Mouse (Mus musculus): Measurements from ENCODE around the gene Armc6. TPM values are rescaled to one million over a fixed set of nuclear protein-coding genes. Genes with fewer than 3 reads are reported as not detected.

The Armc6 gene
- polyA plus RNA-seq, 1 experiment: 48.5 TPM

- H3K79me2 ChIP-seq (ENCODE audit: control insufficient read depth, insufficient read depth): peaks cover 3% of the 10 kb centered on the region
- TF ChIP-seq MYOD1 (IDR thresholded peaks at IDR 0.05; ENCODE audit: control insufficient read depth, insufficient read length, low read depth) (no peak), USF1 (IDR thresholded peaks at IDR 0.05; ENCODE audit: low read depth) (no peak), CEBPB (IDR thresholded peaks at IDR 0.05; ENCODE audit: low read depth) (no peak), CTCF (IDR thresholded peaks at IDR 0.05; ENCODE audit: control insufficient read depth, insufficient read depth, insufficient read length) (no peak)
- no peak overlapping the region for H3K4me3 ChIP-seq (ENCODE audit: insufficient read depth, poor library complexity, severe bottlenecking)
- H3K27me3 ChIP-seq (ENCODE audit: control insufficient read depth, insufficient read depth, insufficient read length): no peaks in the 10 kb centered on the region
- no peak overlapping the region for H3ac ChIP-seq (ENCODE audit: control insufficient read depth, insufficient read length, low read depth)
- no peaks in the 10 kb centered on the region for H3K36me3 ChIP-seq (ENCODE audit: control insufficient read depth, insufficient read depth)
- H3K79me3 ChIP-seq (ENCODE audit: low read depth): no peaks in the 10 kb centered on the region
Measured at GRCm38 (mm10) chr8:70278175-70278574, 43.9 kb upstream of the Armc6 start.

GRCm38 (mm10) chr8:70276476-70276875 lies 42.2 kb upstream of the Armc6 start:
- Histone ChIP-seq H3K4me3 (ENCODE audit: insufficient read depth, poor library complexity, severe bottlenecking) (no peak overlapping the region), H3ac (ENCODE audit: control insufficient read depth, insufficient read length, low read depth) (no peak overlapping the region), H3K79me2 (ENCODE audit: control insufficient read depth, insufficient read depth) (no peaks in the 10 kb centered on the region), H3K79me3 (ENCODE audit: low read depth) (no peaks in the 10 kb centered on the region), H3K27me3 (ENCODE audit: control insufficient read depth, insufficient read depth, insufficient read length) (no peaks in the 10 kb centered on the region), H3K36me3 (ENCODE audit: control insufficient read depth, insufficient read depth) (no peaks in the 10 kb centered on the region)
- TF ChIP-seq CTCF (IDR thresholded peaks at IDR 0.05; ENCODE audit: control insufficient read depth, insufficient read depth, insufficient read length): no peak
- TF ChIP-seq USF1 (IDR thresholded peaks at IDR 0.05; ENCODE audit: low read depth): no peak
- no peak for TF ChIP-seq FOSL1 (IDR thresholded peaks at IDR 0.05; ENCODE audit: insufficient read depth, low read length, poor library complexity, severe bottlenecking)
- TF ChIP-seq CEBPB (IDR thresholded peaks at IDR 0.05; ENCODE audit: low read depth): no peak
- TF ChIP-seq MYOD1 (IDR thresholded peaks at IDR 0.05; ENCODE audit: control insufficient read depth, insufficient read length, low read depth): no peak
- TF ChIP-seq MYOG (IDR thresholded peaks at IDR 0.05; ENCODE audit: control insufficient read depth, extremely low read depth, insufficient read length): no peak
- TF ChIP-seq MAX (IDR thresholded peaks at IDR 0.05): no peak

GRCm38 (mm10) chr8:70274350-70274749 lies 40.1 kb upstream of the Armc6 start:
- TF ChIP-seq FOSL1 (IDR thresholded peaks at IDR 0.05; ENCODE audit: insufficient read depth, low read length, poor library complexity, severe bottlenecking): no peak
- no peak for TF ChIP-seq MYOG (IDR thresholded peaks at IDR 0.05; ENCODE audit: control insufficient read depth, extremely low read depth, insufficient read length)
- TF ChIP-seq USF1 (IDR thresholded peaks at IDR 0.05; ENCODE audit: low read depth): no peak
- TF ChIP-seq CTCF (IDR thresholded peaks at IDR 0.05; ENCODE audit: control insufficient read depth, insufficient read depth, insufficient read length): no peak
- TF ChIP-seq CEBPB (IDR thresholded peaks at IDR 0.05; ENCODE audit: low read depth): no peak
- TF ChIP-seq MAX (IDR thresholded peaks at IDR 0.05): no peak
- no peak for TF ChIP-seq MYOD1 (IDR thresholded peaks at IDR 0.05; ENCODE audit: control insufficient read depth, insufficient read length, low read depth)
- Histone ChIP-seq H3K79me3 (ENCODE audit: low read depth) (no peaks in the 10 kb centered on the region), H3K36me3 (ENCODE audit: control insufficient read depth, insufficient read depth) (no peaks in the 10 kb centered on the region), H3K4me3 (ENCODE audit: insufficient read depth, poor library complexity, severe bottlenecking) (no peak overlapping the region), H3ac (ENCODE audit: control insufficient read depth, insufficient read length, low read depth) (no peak overlapping the region), H3K27me3 (ENCODE audit: control insufficient read depth, insufficient read depth, insufficient read length) (no peaks in the 10 kb centered on the region), H3K79me2 (ENCODE audit: control insufficient read depth, insufficient read depth) (no peaks in the 10 kb centered on the region)

- H3ac ChIP-seq (ENCODE audit: control insufficient read depth, insufficient read length, low read depth): no peak overlapping the region
- no peaks in the 10 kb centered on the region for H3K27me3 ChIP-seq (ENCODE audit: control insufficient read depth, insufficient read depth, insufficient read length)
- no peak overlapping the region for H3K4me3 ChIP-seq (ENCODE audit: insufficient read depth, poor library complexity, severe bottlenecking)
- no peak for TF ChIP-seq MAX (IDR thresholded peaks at IDR 0.05)
- TF ChIP-seq MYOD1 (IDR thresholded peaks at IDR 0.05; ENCODE audit: control insufficient read depth, insufficient read length, low read depth): no peak
- no peak for TF ChIP-seq USF1 (IDR thresholded peaks at IDR 0.05; ENCODE audit: low read depth)
- no peak for TF ChIP-seq FOSL1 (IDR thresholded peaks at IDR 0.05; ENCODE audit: insufficient read depth, low read length, poor library complexity, severe bottlenecking)
- no peak for TF ChIP-seq CEBPB (IDR thresholded peaks at IDR 0.05; ENCODE audit: low read depth)
- no peak for TF ChIP-seq MYOG (IDR thresholded peaks at IDR 0.05; ENCODE audit: control insufficient read depth, extremely low read depth, insufficient read length)
- no peak for TF ChIP-seq CTCF (IDR thresholded peaks at IDR 0.05; ENCODE audit: control insufficient read depth, insufficient read depth, insufficient read length)
- H3K36me3 ChIP-seq (ENCODE audit: control insufficient read depth, insufficient read depth): no peaks in the 10 kb centered on the region
- H3K79me3 ChIP-seq (ENCODE audit: low read depth): no peaks in the 10 kb centered on the region
- H3K79me2 ChIP-seq (ENCODE audit: control insufficient read depth, insufficient read depth): no peaks in the 10 kb centered on the region
Measured at GRCm38 (mm10) chr8:70272949-70273348, 38.7 kb upstream of the Armc6 start.

GRCm38 (mm10) chr8:70268799-70269565 lies 34.7 kb upstream of the Armc6 start:
- TF ChIP-seq MYOD1 (IDR thresholded peaks at IDR 0.05; ENCODE audit: control insufficient read depth, insufficient read length, low read depth) (no peak), CEBPB (IDR thresholded peaks at IDR 0.05; ENCODE audit: low read depth) (no peak), MAX (IDR thresholded peaks at IDR 0.05) (no peak), MYOG (IDR thresholded peaks at IDR 0.05; ENCODE audit: control insufficient read depth, extremely low read depth, insufficient read length) (no peak), USF1 (IDR thresholded peaks at IDR 0.05; ENCODE audit: low read depth) (no peak), FOSL1 (IDR thresholded peaks at IDR 0.05; ENCODE audit: insufficient read depth, low read length, poor library complexity, severe bottlenecking) (no peak), CTCF (IDR thresholded peaks at IDR 0.05; ENCODE audit: control insufficient read depth, insufficient read depth, insufficient read length) (no peak)
- H3K36me3 ChIP-seq (ENCODE audit: control insufficient read depth, insufficient read depth): no peaks in the 10 kb centered on the region
- no peaks in the 10 kb centered on the region for H3K27me3 ChIP-seq (ENCODE audit: control insufficient read depth, insufficient read depth, insufficient read length)
- H3K79me2 ChIP-seq (ENCODE audit: control insufficient read depth, insufficient read depth): no peaks in the 10 kb centered on the region
- H3K79me3 ChIP-seq (ENCODE audit: low read depth): no peaks in the 10 kb centered on the region
- no peak overlapping the region for H3K4me3 ChIP-seq (ENCODE audit: insufficient read depth, poor library complexity, severe bottlenecking)
- no peak overlapping the region for H3ac ChIP-seq (ENCODE audit: control insufficient read depth, insufficient read length, low read depth)
